Mouse (Mus musculus): ENCODE data around the gene Cmc2. TPM values are rescaled to one million over a fixed set of nuclear protein-coding genes. Genes with fewer than 3 reads are reported as not detected.

Cmc2 gene
- 101 and 111 TPM in 2 replicates for polyA plus RNA-seq (2015; fragmentation: Nextera tagmentation; extraction: Ambion mirVana)

- peaks cover 42% of the 10 kb centered on the region for H3K36me3 ChIP-seq
- H3K4me2 ChIP-seq = peak within 1 kb of the TSS; percentile 81
- WGBS = under 1% methylated on average over 57 of the region's 57 CpGs
- H3K27ac ChIP-seq (replicated peaks) = peak within 1 kb of the TSS; percentile 92
- peak within 1 kb of the TSS; percentile 86 for H3K9ac ChIP-seq
- peak; percentile 91 for ATAC-seq (ENCODE audit: extremely low read depth, insufficient number of reproducible peaks, low FRiP score, low TSS enrichment)
- H3K9me3 ChIP-seq = no peaks in the 10 kb centered on the region
- H3K4me1 ChIP-seq = peaks cover 19% of the 10 kb centered on the region
- H3K27me3 ChIP-seq (replicated peaks) = no peaks in the 10 kb centered on the region
- H3K4me3 ChIP-seq = peak within 1 kb of the TSS; percentile 93
These were observed at the start of gene Cmc2, which contains the start of gene Cenpn for GRCm38 (mm10) chr8:116921337-116922059. Cmc2 (minus strand) TSS chr8:116921455. Cenpn (plus strand) TSS chr8:116921730.

GRCm38 (mm10) chr8:116969531-116969930 lies 48.3 kb upstream of the Cmc2 start:
- H3K4me1 ChIP-seq = no peaks in the 10 kb centered on the region
- H3K27me3 ChIP-seq (replicated peaks) = no peaks in the 10 kb centered on the region
- WGBS = 83% methylated on average over 6 of the region's 6 CpGs
- ATAC-seq (ENCODE audit: extremely low read depth, insufficient number of reproducible peaks, low FRiP score, low TSS enrichment) = no peak
- H3K9me3 ChIP-seq = no peaks in the 10 kb centered on the region
- no peak overlapping the region for H3K27ac ChIP-seq (replicated peaks)
- no peak overlapping the region for H3K9ac ChIP-seq
- H3K4me2 ChIP-seq = no peak overlapping the region
- no peak overlapping the region for H3K4me3 ChIP-seq
- no peaks in the 10 kb centered on the region for H3K36me3 ChIP-seq

- Histone ChIP-seq H3K36me3 (peaks cover 67% of the 10 kb centered on the region), H3K9ac (no peak overlapping the region), H3K4me2 (no peak overlapping the region), H3K4me3 (no peak overlapping the region), H3K9me3 (no peaks in the 10 kb centered on the region), H3K27me3 (replicated peaks) (no peaks in the 10 kb centered on the region), H3K4me1 (peaks cover 17% of the 10 kb centered on the region), H3K27ac (replicated peaks) (no peak overlapping the region)
- no peak for ATAC-seq (ENCODE audit: extremely low read depth, insufficient number of reproducible peaks, low FRiP score, low TSS enrichment)
- 87% methylated on average over 9 of the region's 9 CpGs for WGBS
These were observed 33.2 kb upstream of the Cmc2 start for GRCm38 (mm10) chr8:116954415-116954814.

- no peaks in the 10 kb centered on the region for H3K27me3 ChIP-seq (replicated peaks)
- H3K36me3 ChIP-seq = peaks cover 47% of the 10 kb centered on the region
- H3K4me2 ChIP-seq = no peak overlapping the region
- H3K9ac ChIP-seq = no peak overlapping the region
- no peaks in the 10 kb centered on the region for H3K9me3 ChIP-seq
- ATAC-seq (ENCODE audit: extremely low read depth, insufficient number of reproducible peaks, low FRiP score, low TSS enrichment) = no peak
- WGBS = 88% methylated on average over 8 of the region's 8 CpGs
- H3K4me3 ChIP-seq = no peak overlapping the region
- no peak overlapping the region for H3K27ac ChIP-seq (replicated peaks)
- peaks cover 27% of the 10 kb centered on the region for H3K4me1 ChIP-seq
These were observed 31.2 kb upstream of the Cmc2 start for GRCm38 (mm10) chr8:116952428-116952827.

GRCm38 (mm10) chr8:116951778-116952177 lies 30.5 kb upstream of the Cmc2 start:
- Histone ChIP-seq H3K27ac (replicated peaks) (no peak overlapping the region), H3K4me3 (no peak overlapping the region), H3K4me1 (peaks cover 33% of the 10 kb centered on the region), H3K9me3 (no peaks in the 10 kb centered on the region), H3K4me2 (no peak overlapping the region), H3K27me3 (replicated peaks) (no peaks in the 10 kb centered on the region), H3K9ac (no peak overlapping the region), H3K36me3 (peaks cover 40% of the 10 kb centered on the region)
- WGBS = 90% methylated on average over 2 of the region's 2 CpGs
- no peak for ATAC-seq (ENCODE audit: extremely low read depth, insufficient number of reproducible peaks, low FRiP score, low TSS enrichment)

- H3K4me3 ChIP-seq = no peak overlapping the region
- WGBS = 49% methylated on average over 5 of the region's 5 CpGs
- H3K27me3 ChIP-seq (replicated peaks) = no peaks in the 10 kb centered on the region
- 0 out of 2 replicates have a peak overlapping the region, but pooled peaks have one; percentile 2 for H3K27ac ChIP-seq (replicated peaks)
- H3K9me3 ChIP-seq = no peaks in the 10 kb centered on the region
- H3K36me3 ChIP-seq = peaks cover 36% of the 10 kb centered on the region
- H3K4me2 ChIP-seq = no peak overlapping the region
- peaks cover 38% of the 10 kb centered on the region for H3K4me1 ChIP-seq
- 0 out of 2 replicates have a peak, but pooled peaks have one; percentile 32 for ATAC-seq (ENCODE audit: extremely low read depth, insufficient number of reproducible peaks, low FRiP score, low TSS enrichment)
- no peak overlapping the region for H3K9ac ChIP-seq
These were observed 30.1 kb upstream of the Cmc2 start for GRCm38 (mm10) chr8:116951369-116951768.

GRCm38 (mm10) chr8:116947589-116947988 lies 26.3 kb upstream of the Cmc2 start:
- no peak overlapping the region for H3K4me3 ChIP-seq
- H3K9ac ChIP-seq = no peak overlapping the region
- H3K27ac ChIP-seq (replicated peaks) = peak overlapping the region; percentile 90
- 52% methylated on average over 7 of the region's 7 CpGs for WGBS
- peak overlapping the region; percentile 33 for H3K4me2 ChIP-seq
- peaks cover 67% of the 10 kb centered on the region for H3K4me1 ChIP-seq
- no peaks in the 10 kb centered on the region for H3K9me3 ChIP-seq
- H3K27me3 ChIP-seq (replicated peaks) = no peaks in the 10 kb centered on the region
- ATAC-seq (ENCODE audit: extremely low read depth, insufficient number of reproducible peaks, low FRiP score, low TSS enrichment) = no peak
- no peaks in the 10 kb centered on the region for H3K36me3 ChIP-seq

- Histone ChIP-seq H3K9me3 (no peaks in the 10 kb centered on the region), H3K27me3 (replicated peaks) (no peaks in the 10 kb centered on the region), H3K27ac (replicated peaks) (peak overlapping the region; percentile 90), H3K9ac (peak overlapping the region; percentile 72), H3K36me3 (no peaks in the 10 kb centered on the region), H3K4me2 (peak overlapping the region; percentile 96), H3K4me3 (peak overlapping the region; percentile 38), H3K4me1 (peaks cover 67% of the 10 kb centered on the region)
- 60% methylated on average over 6 of the region's 6 CpGs for WGBS
- ATAC-seq (ENCODE audit: extremely low read depth, insufficient number of reproducible peaks, low FRiP score, low TSS enrichment) = no peak
These were observed 25.6 kb upstream of the Cmc2 start for GRCm38 (mm10) chr8:116946851-116947250.

- peaks cover 62% of the 10 kb centered on the region for H3K4me1 ChIP-seq
- ATAC-seq (ENCODE audit: extremely low read depth, insufficient number of reproducible peaks, low FRiP score, low TSS enrichment) = no peak
- no peaks in the 10 kb centered on the region for H3K9me3 ChIP-seq
- peak overlapping the region; percentile 96 for H3K4me2 ChIP-seq
- no peaks in the 10 kb centered on the region for H3K36me3 ChIP-seq
- WGBS = 25% methylated on average over 21 of the region's 21 CpGs
- H3K27ac ChIP-seq (replicated peaks) = peak overlapping the region; percentile 90
- H3K4me3 ChIP-seq = peak overlapping the region; percentile 38
- H3K9ac ChIP-seq = peak overlapping the region; percentile 72
- no peaks in the 10 kb centered on the region for H3K27me3 ChIP-seq (replicated peaks)
These were observed 25.1 kb upstream of the Cmc2 start for GRCm38 (mm10) chr8:116946268-116946838.

- H3K9me3 ChIP-seq = no peaks in the 10 kb centered on the region
- WGBS = 50% methylated on average over 9 of the region's 9 CpGs
- peak overlapping the region; percentile 72; the same call in 1 of the 2 replicates for H3K9ac ChIP-seq
- peak overlapping the region; percentile 90 for H3K27ac ChIP-seq (replicated peaks)
- peak overlapping the region; percentile 96 for H3K4me2 ChIP-seq
- no peak for ATAC-seq (ENCODE audit: extremely low read depth, insufficient number of reproducible peaks, low FRiP score, low TSS enrichment)
- peaks cover 55% of the 10 kb centered on the region for H3K4me1 ChIP-seq
- H3K36me3 ChIP-seq = peaks cover 7% of the 10 kb centered on the region; the same call in 1 of the 2 replicates
- H3K4me3 ChIP-seq = 0 out of 2 replicates have a peak overlapping the region, but pooled peaks have one; percentile 98
- no peaks in the 10 kb centered on the region for H3K27me3 ChIP-seq (replicated peaks)
These were observed 24.1 kb upstream of the Cmc2 start for GRCm38 (mm10) chr8:116945169-116945910.

- H3K9ac ChIP-seq = peak overlapping the region; percentile 88
- no peak for ATAC-seq (ENCODE audit: extremely low read depth, insufficient number of reproducible peaks, low FRiP score, low TSS enrichment)
- no peaks in the 10 kb centered on the region for H3K27me3 ChIP-seq (replicated peaks)
- peak overlapping the region; percentile 96 for H3K4me2 ChIP-seq
- H3K27ac ChIP-seq (replicated peaks) = peak overlapping the region; percentile 0; the same call in 1 of the 2 replicates
- H3K4me1 ChIP-seq = peaks cover 52% of the 10 kb centered on the region
- no peaks in the 10 kb centered on the region for H3K9me3 ChIP-seq
- H3K36me3 ChIP-seq = peaks cover 11% of the 10 kb centered on the region
- peak overlapping the region; percentile 98 for H3K4me3 ChIP-seq
- WGBS = 19% methylated on average over 4 of the region's 4 CpGs
These were observed 23.1 kb upstream of the Cmc2 start for GRCm38 (mm10) chr8:116944385-116944696.

Measured in heart, embryonic 13.5 days (tissue).